Mouse (Mus musculus): ENCODE measurements at regions not wholly inside any gene's neighbourhood (a gene's known extent, or its start where the extent isn't known, plus 50 kb on each side); places are given as distances from the start of the nearest gene placed in this dataset.

- DNase-seq: no peak
These were observed 94.1 kb upstream of the Spred1 start for GRCm38 (mm10) chr2:117027071-117027470.

- DNase-seq: no peak
These were observed 92.4 kb upstream of the Spred1 start for GRCm38 (mm10) chr2:117028771-117029170.

GRCm38 (mm10) chr2:117036197-117036872, 84.8 kb upstream of the Spred1 start:
- DNase-seq: no peak

GRCm38 (mm10) chr2:117040211-117040610, 81.0 kb upstream of the Spred1 start:
- no peak for DNase-seq

GRCm38 (mm10) chr2:117043831-117044230, 77.3 kb upstream of the Spred1 start:
- no peak for DNase-seq

GRCm38 (mm10) chr2:117048290-117048730, 72.9 kb upstream of the Spred1 start:
- no peak for DNase-seq

GRCm38 (mm10) chr2:117050061-117050460, 71.1 kb upstream of the Spred1 start:
- DNase-seq: no peak

- DNase-seq: no peak
These were observed 57.0 kb upstream of the Spred1 start for GRCm38 (mm10) chr2:117064126-117064525.

GRCm38 (mm10) chr2:117070348-117070747, 50.8 kb upstream of the Spred1 start:
- DNase-seq: no peak

- no peak for DNase-seq
These were observed 50.1 kb upstream of the Spred1 start for GRCm38 (mm10) chr2:117071098-117071497.
